Mouse (Mus musculus): ENCODE results near the gene Kin.

Kin gene

GRCm38 (mm10) chr2:10080310-10081010 is at the start of gene Kin, which contains the start of gene Atp5c1:
Gene Kin (plus strand): TSS chr2:10080593.
Gene Atp5c1 (minus strand): TSS chr2:10080510.
- DNase-seq, result peak; percentile 98

- DNase-seq, result no peak
Observed at GRCm38 (mm10) chr2:10033684-10034083, 46.7 kb upstream of the Kin start.

GRCm38 (mm10) chr2:10034976-10035375 is 45.4 kb upstream of the Kin start:
- DNase-seq, result no peak

- peak; percentile 27 for DNase-seq
Observed at GRCm38 (mm10) chr2:10047758-10048436, 32.5 kb upstream of the Kin start.

- peak; percentile 95 for DNase-seq
Observed at GRCm38 (mm10) chr2:10048461-10048860, 31.9 kb upstream of the Kin start, which contains the start of gene Taf3. Gene Taf3 (minus strand): TSS chr2:10048596.

GRCm38 (mm10) chr2:10049456-10049855 is 30.9 kb upstream of the Kin start:
- no peak for DNase-seq

- no peak for DNase-seq
Observed at GRCm38 (mm10) chr2:10050878-10051277, 29.5 kb upstream of the Kin start.

- no peak for DNase-seq
Observed at GRCm38 (mm10) chr2:10051996-10052395, 28.4 kb upstream of the Kin start.

- no peak for DNase-seq
Observed at GRCm38 (mm10) chr2:10058836-10059235, 21.6 kb upstream of the Kin start.

- no peak for DNase-seq
Observed at GRCm38 (mm10) chr2:10071751-10072150, 8.6 kb upstream of the Kin start.

- DNase-seq, result no peak
Observed at GRCm38 (mm10) chr2:10074470-10074869, 5.9 kb upstream of the Kin start.

GRCm38 (mm10) chr2:10076675-10077074 is 3.7 kb upstream of the Kin start:
- no peak for DNase-seq

- DNase-seq, result no peak
Observed at GRCm38 (mm10) chr2:10079745-10080309, 566 bp upstream of the Kin start.

GRCm38 (mm10) chr2:10081453-10082080 is 1.2 kb downstream of the Kin start:
- no peak for DNase-seq

- no peak for DNase-seq
Observed at GRCm38 (mm10) chr2:10082737-10083136, 2.3 kb downstream of the Kin start.

- no peak for DNase-seq
Observed at GRCm38 (mm10) chr2:10087256-10087850, 7.0 kb downstream of the Kin start.

GRCm38 (mm10) chr2:10094327-10095100 is 14.1 kb downstream of the Kin start:
- no peak for DNase-seq

GRCm38 (mm10) chr2:10098598-10099215 is 18.3 kb downstream of the Kin start:
- peak; percentile 49 for DNase-seq

GRCm38 (mm10) chr2:10100471-10100870 is 20.1 kb downstream of the Kin start:
- no peak for DNase-seq

- DNase-seq, result peak; percentile 61
Observed at GRCm38 (mm10) chr2:10101180-10101579, 20.8 kb downstream of the Kin start.

- DNase-seq, result no peak
Observed at GRCm38 (mm10) chr2:10108535-10109189, 28.3 kb downstream of the Kin start.
